Mouse (Mus musculus): ENCODE measurements around the gene Rabl6. TPM values are rescaled to one million over a fixed set of nuclear protein-coding genes. Genes with fewer than 3 reads are reported as not detected.

The Rabl6 gene
- 65.7 and 74.3 TPM in 2 replicates for polyA plus RNA-seq (2015; fragmentation: Nextera tagmentation; extraction: Ambion mirVana)

GRCm38 (mm10) chr2:25607761-25608622, at the start of gene Rabl6:
Gene Rabl6 (minus strand): TSS chr2:25608521.
- Histone ChIP-seq H3K4me3 (peak within 1 kb of the TSS; percentile 74), H3K4me1 (replicated peaks) (peaks cover 26% of the 10 kb centered on the region), H3K27me3 (peaks cover 21% of the 10 kb centered on the region; the same call in 1 of the 2 replicates), H3K9ac (peak within 1 kb of the TSS; percentile 98), H3K9me3 (no peaks in the 10 kb centered on the region), H3K27ac (replicated peaks) (peak within 1 kb of the TSS; percentile 94), H3K36me3 (no peaks in the 10 kb centered on the region), H3K4me2 (peak within 1 kb of the TSS; percentile 67)
- under 1% methylated on average over 75 of the region's 80 CpGs for WGBS
- peak; percentile 92 for ATAC-seq (ENCODE audit: low read depth)

- H3K27me3 ChIP-seq = no peaks in the 10 kb centered on the region
- H3K4me1 ChIP-seq (replicated peaks) = no peaks in the 10 kb centered on the region
- H3K36me3 ChIP-seq = no peaks in the 10 kb centered on the region
- no peak within 1 kb of the TSS for H3K9ac ChIP-seq
- H3K4me3 ChIP-seq = no peak within 1 kb of the TSS
- no peak for ATAC-seq (ENCODE audit: low read depth)
- H3K27ac ChIP-seq (replicated peaks) = no peak within 1 kb of the TSS
- no peaks in the 10 kb centered on the region for H3K9me3 ChIP-seq
- H3K4me2 ChIP-seq = no peak within 1 kb of the TSS
Measured at GRCm38 (mm10) chr2:25657652-25658051, 49.3 kb upstream of the Rabl6 start, which contains the start of gene Lcn5. Gene Lcn5 (plus strand): TSS chr2:25657952.

- Histone ChIP-seq H3K9ac (no peak overlapping the region), H3K36me3 (no peaks in the 10 kb centered on the region), H3K4me3 (no peak overlapping the region), H3K27ac (replicated peaks) (no peak overlapping the region), H3K4me1 (replicated peaks) (no peaks in the 10 kb centered on the region), H3K27me3 (no peaks in the 10 kb centered on the region), H3K4me2 (no peak overlapping the region), H3K9me3 (no peaks in the 10 kb centered on the region)
- no peak for ATAC-seq (ENCODE audit: low read depth)
- 80% methylated on average over 4 of the region's 4 CpGs for WGBS
Measured at GRCm38 (mm10) chr2:25657246-25657645, 48.9 kb upstream of the Rabl6 start.

GRCm38 (mm10) chr2:25656691-25657090, 48.4 kb upstream of the Rabl6 start:
- Histone ChIP-seq H3K36me3 (no peaks in the 10 kb centered on the region), H3K4me3 (no peak overlapping the region), H3K9me3 (no peaks in the 10 kb centered on the region), H3K27ac (replicated peaks) (no peak overlapping the region), H3K4me2 (no peak overlapping the region), H3K4me1 (replicated peaks) (no peaks in the 10 kb centered on the region), H3K27me3 (no peaks in the 10 kb centered on the region), H3K9ac (no peak overlapping the region)
- 91% methylated on average over 4 of the region's 4 CpGs for WGBS
- no peak for ATAC-seq (ENCODE audit: low read depth)

- no peaks in the 10 kb centered on the region for H3K4me1 ChIP-seq (replicated peaks)
- 69% methylated on average over 1 of the region's 1 CpGs for WGBS
- H3K27me3 ChIP-seq = no peaks in the 10 kb centered on the region
- no peak overlapping the region for H3K4me2 ChIP-seq
- H3K36me3 ChIP-seq = no peaks in the 10 kb centered on the region
- no peak overlapping the region for H3K27ac ChIP-seq (replicated peaks)
- no peaks in the 10 kb centered on the region for H3K9me3 ChIP-seq
- H3K9ac ChIP-seq = no peak overlapping the region
- ATAC-seq (ENCODE audit: low read depth) = no peak
- H3K4me3 ChIP-seq = no peak overlapping the region
Measured at GRCm38 (mm10) chr2:25654502-25654901, 46.2 kb upstream of the Rabl6 start.

- no peaks in the 10 kb centered on the region for H3K27me3 ChIP-seq
- no peak for ATAC-seq (ENCODE audit: low read depth)
- no peaks in the 10 kb centered on the region for H3K4me1 ChIP-seq (replicated peaks)
- H3K36me3 ChIP-seq = no peaks in the 10 kb centered on the region
- H3K4me2 ChIP-seq = no peak within 1 kb of the TSS
- 80% methylated on average over 2 of the region's 2 CpGs for WGBS
- no peak within 1 kb of the TSS for H3K27ac ChIP-seq (replicated peaks)
- H3K9ac ChIP-seq = no peak within 1 kb of the TSS
- H3K4me3 ChIP-seq = no peak within 1 kb of the TSS
- no peaks in the 10 kb centered on the region for H3K9me3 ChIP-seq
Measured at GRCm38 (mm10) chr2:25652902-25653301, 44.6 kb upstream of the Rabl6 start, which contains the start of gene Lcn8. Gene Lcn8 (plus strand): TSS chr2:25653120.

GRCm38 (mm10) chr2:25639890-25640289, 31.6 kb upstream of the Rabl6 start:
- H3K9ac ChIP-seq = no peak overlapping the region
- H3K4me3 ChIP-seq = no peak overlapping the region
- H3K4me2 ChIP-seq = no peak overlapping the region
- 13% methylated on average over 6 of the region's 6 CpGs for WGBS
- no peak for ATAC-seq (ENCODE audit: low read depth)
- H3K4me1 ChIP-seq (replicated peaks) = no peaks in the 10 kb centered on the region
- no peaks in the 10 kb centered on the region for H3K27me3 ChIP-seq
- no peak overlapping the region for H3K27ac ChIP-seq (replicated peaks)
- H3K9me3 ChIP-seq = no peaks in the 10 kb centered on the region
- no peaks in the 10 kb centered on the region for H3K36me3 ChIP-seq

GRCm38 (mm10) chr2:25634046-25634445, 25.7 kb upstream of the Rabl6 start:
- Histone ChIP-seq H3K4me2 (no peak overlapping the region), H3K4me1 (replicated peaks) (no peaks in the 10 kb centered on the region), H3K4me3 (no peak overlapping the region), H3K9me3 (no peaks in the 10 kb centered on the region), H3K27me3 (no peaks in the 10 kb centered on the region), H3K9ac (no peak overlapping the region), H3K27ac (replicated peaks) (no peak overlapping the region), H3K36me3 (no peaks in the 10 kb centered on the region)
- 50% methylated on average over 1 of the region's 1 CpGs for WGBS
- ATAC-seq (ENCODE audit: low read depth) = no peak

- Histone ChIP-seq H3K9ac (no peak overlapping the region), H3K27me3 (no peaks in the 10 kb centered on the region), H3K4me1 (replicated peaks) (no peaks in the 10 kb centered on the region), H3K9me3 (no peaks in the 10 kb centered on the region), H3K27ac (replicated peaks) (no peak overlapping the region), H3K4me3 (no peak overlapping the region), H3K4me2 (no peak overlapping the region), H3K36me3 (no peaks in the 10 kb centered on the region)
- ATAC-seq (ENCODE audit: low read depth) = no peak
- 82% methylated on average over 3 of the region's 3 CpGs for WGBS
Measured at GRCm38 (mm10) chr2:25633616-25634015, 25.3 kb upstream of the Rabl6 start.

GRCm38 (mm10) chr2:25628738-25629137, 20.4 kb upstream of the Rabl6 start:
- 40% methylated on average over 4 of the region's 4 CpGs for WGBS

GRCm38 (mm10) chr2:25627811-25628210, 19.5 kb upstream of the Rabl6 start, which contains the start of gene Fcna:
Gene Fcna (minus strand): TSS chr2:25628030.
- Histone ChIP-seq H3K4me3 (no peak within 1 kb of the TSS), H3K9me3 (no peaks in the 10 kb centered on the region), H3K9ac (no peak within 1 kb of the TSS), H3K27ac (replicated peaks) (no peak within 1 kb of the TSS), H3K4me1 (replicated peaks) (no peaks in the 10 kb centered on the region), H3K4me2 (no peak within 1 kb of the TSS), H3K36me3 (no peaks in the 10 kb centered on the region), H3K27me3 (no peaks in the 10 kb centered on the region)
- WGBS = 80% methylated on average over 6 of the region's 6 CpGs
- ATAC-seq (ENCODE audit: low read depth) = no peak

More at GRCm38 (mm10) chr2:25628738-25629137, 20.4 kb upstream of the Rabl6 start:
- ATAC-seq (ENCODE audit: low read depth) = no peak
- Histone ChIP-seq H3K27me3 (no peaks in the 10 kb centered on the region), H3K36me3 (no peaks in the 10 kb centered on the region), H3K4me2 (no peak overlapping the region), H3K9me3 (no peaks in the 10 kb centered on the region), H3K27ac (replicated peaks) (no peak overlapping the region), H3K4me1 (replicated peaks) (no peaks in the 10 kb centered on the region), H3K9ac (no peak overlapping the region), H3K4me3 (no peak overlapping the region)

- no peak overlapping the region for H3K9ac ChIP-seq
- ATAC-seq (ENCODE audit: low read depth) = no peak
- H3K36me3 ChIP-seq = no peaks in the 10 kb centered on the region
- no peak overlapping the region for H3K27ac ChIP-seq (replicated peaks)
- WGBS = 65% methylated on average over 5 of the region's 5 CpGs
- H3K9me3 ChIP-seq = no peaks in the 10 kb centered on the region
- no peaks in the 10 kb centered on the region for H3K27me3 ChIP-seq
- H3K4me2 ChIP-seq = no peak overlapping the region
- no peak overlapping the region for H3K4me3 ChIP-seq
- peaks cover 13% of the 10 kb centered on the region for H3K4me1 ChIP-seq (replicated peaks)
Measured at GRCm38 (mm10) chr2:25625986-25626385, 17.7 kb upstream of the Rabl6 start.
